Mouse (Mus musculus) cerebellum, adult 11 months (tissue): ENCODE measurements at regions not wholly inside any gene's neighbourhood (a gene's known extent, or its start where the extent isn't known, plus 50 kb on each side); places are given as distances from the start of the nearest gene placed in this dataset.

Experiments
- DNase-seq: peaks from one replicate; pipeline ENCODE4 v3.0.0; 2022

- peak; percentile 52 for DNase-seq
Observed at GRCm38 (mm10) chr16:49278478-49278877, 221.2 kb downstream of the Myh15 start.

- no peak for DNase-seq
Observed at GRCm38 (mm10) chr16:49288096-49288714, 230.9 kb downstream of the Myh15 start.

DNA sequence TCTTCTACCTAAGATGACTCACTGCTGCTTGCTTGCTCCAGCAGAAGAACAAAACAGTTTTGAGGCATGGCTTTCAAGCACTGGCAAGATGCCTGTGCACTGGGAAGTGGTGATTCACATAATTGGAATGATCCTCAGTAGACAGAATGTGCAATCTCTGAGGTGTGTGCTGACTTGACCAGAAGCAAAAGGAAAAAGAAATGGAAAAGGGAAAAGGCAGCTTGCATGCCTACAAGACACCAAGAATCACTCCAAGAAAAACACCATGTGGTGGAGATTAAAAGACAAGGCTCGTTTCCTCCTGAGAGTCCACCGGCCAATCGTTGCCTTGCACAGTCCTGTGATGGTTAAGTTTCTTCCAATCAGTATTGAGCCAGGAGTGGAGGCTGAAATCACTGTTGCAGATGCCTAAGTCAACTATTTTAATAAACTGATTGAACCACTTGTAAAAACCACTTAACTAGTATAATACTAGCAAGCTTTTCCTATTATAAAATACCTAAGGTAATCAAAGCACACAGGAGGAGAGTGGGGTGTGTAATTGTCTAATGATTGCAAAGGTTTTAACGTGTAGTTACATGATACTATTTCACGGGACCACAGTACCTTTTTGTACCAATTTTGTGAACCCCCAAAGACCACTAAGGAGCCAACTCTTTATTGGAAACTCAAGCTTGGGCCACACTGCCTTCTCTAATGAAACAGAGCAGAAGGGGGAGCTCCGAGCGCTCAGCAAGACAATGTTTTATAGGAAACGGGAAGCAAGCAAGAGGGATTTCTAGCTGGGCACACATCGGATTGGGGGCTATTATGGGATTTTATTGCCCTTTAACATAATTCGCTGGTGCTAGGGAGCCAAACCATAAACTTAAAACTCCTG, 232.2 kb downstream of the Myh15 start:
- peak; percentile 22 for DNase-seq

DNA sequence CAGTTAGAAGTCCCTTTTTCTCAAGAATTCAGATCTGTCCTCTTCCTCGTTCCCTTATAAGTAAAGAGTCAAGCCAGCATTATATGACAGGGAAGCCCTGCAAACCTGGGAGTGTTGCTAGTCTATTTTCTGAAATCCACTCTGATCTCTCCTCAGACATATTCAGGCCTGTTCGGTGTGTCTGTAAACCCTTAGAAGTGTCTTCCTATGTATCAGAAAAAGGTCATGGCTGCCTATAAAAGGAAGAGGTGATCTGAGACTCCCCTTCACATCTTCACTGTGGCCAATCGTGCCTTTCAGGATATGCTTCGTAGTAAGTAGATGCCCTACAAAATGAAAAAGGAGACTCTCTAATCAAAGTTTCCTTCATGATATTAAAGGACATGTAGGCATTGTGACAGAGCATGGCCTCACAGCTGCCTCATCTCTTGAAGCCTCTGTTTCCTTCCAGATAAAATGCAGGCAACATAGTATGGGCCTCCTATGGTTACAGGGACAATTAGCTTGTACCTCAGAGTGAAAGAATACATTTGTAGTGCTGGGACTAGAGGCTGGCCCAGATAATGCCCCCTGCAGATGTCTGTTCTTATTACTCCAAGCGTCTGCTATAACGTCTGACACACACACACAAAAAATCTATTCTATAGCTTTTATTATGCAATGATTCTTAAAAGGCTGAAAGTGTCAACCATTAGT, 246.5 kb downstream of the Myh15 start:
- DNase-seq, result no peak

DNA sequence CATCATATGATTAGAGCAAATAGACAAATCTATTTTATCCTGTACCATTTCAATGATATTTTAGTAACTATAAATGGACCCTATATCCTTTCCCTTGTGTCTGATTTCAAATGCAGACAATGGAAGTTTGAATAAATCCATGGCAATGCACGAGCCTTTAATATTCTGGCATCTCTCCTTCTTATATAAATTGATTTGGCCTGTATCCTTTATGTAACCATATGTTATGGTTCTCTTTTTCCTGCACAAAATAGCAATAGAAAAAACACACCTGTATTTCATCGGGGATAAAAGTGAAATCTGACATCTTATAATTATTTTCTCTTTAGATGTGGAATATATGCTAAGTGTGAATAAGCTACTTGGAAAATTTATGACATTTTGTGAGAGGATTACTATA, 247.1 kb downstream of the Myh15 start:
- DNase-seq, result no peak

DNA sequence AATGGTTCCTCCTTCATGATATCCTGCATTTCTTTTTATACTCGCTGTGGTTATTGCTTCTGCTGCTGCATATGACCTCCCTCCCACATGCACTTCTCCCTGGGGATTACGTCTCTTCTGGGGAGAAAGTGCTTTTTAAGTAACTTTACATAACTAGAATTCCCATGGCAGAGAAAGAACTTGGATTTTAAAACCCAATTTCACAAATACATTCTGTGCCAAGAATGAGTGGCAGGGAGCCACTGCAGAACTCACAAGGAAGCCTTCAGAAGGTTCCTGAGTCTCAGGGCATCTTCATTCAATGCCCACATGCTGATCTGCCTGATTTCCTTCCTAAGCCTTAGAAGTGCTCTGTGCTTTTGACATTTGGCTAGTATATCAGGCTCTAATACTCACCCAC, 259.8 kb downstream of the Myh15 start:
- DNase-seq, result no peak

GRCm38 (mm10) chr16:49319047-49319678, 261.9 kb downstream of the Myh15 start:
- DNase-seq, result no peak

GRCm38 (mm10) chr16:49319774-49320173, 262.5 kb downstream of the Myh15 start:
- DNase-seq, result no peak

- no peak for DNase-seq
Observed at GRCm38 (mm10) chr16:49321951-49322350, 264.7 kb downstream of the Myh15 start.

DNA sequence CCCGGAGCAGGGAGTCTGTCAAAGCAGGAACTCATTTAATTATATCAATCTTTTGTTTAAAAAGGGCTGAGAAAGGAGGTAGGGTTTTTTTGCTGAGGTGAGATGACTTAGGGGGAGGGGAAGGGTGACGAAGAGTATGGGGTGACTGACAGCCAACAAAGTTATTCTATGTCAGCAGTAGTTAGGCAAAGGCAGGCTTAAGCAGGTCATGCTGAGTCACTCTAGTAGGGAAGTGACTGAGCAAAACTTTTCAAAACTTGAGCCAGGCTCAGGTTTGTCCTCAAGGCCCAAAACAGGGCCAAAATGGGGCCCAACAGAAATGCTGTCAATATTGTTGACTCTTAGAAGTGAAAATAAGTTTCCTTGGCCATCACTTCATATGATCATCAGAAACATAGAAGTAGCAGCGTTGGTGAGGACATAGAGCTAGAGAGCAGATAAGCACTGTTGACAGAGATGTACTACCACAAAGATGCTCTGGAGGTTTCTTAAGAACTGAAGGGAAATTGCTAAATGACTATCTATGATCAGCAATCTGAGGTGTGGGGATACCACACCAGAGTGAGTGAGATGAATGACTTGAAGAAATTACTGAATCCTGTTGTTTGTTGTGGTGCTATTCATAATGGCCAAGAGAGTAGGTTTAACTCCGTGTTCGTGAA, 273.6 kb downstream of the Myh15 start:
- no peak for DNase-seq

- DNase-seq, result no peak
Observed at GRCm38 (mm10) chr16:49332107-49332722, 274.9 kb downstream of the Myh15 start.

DNA sequence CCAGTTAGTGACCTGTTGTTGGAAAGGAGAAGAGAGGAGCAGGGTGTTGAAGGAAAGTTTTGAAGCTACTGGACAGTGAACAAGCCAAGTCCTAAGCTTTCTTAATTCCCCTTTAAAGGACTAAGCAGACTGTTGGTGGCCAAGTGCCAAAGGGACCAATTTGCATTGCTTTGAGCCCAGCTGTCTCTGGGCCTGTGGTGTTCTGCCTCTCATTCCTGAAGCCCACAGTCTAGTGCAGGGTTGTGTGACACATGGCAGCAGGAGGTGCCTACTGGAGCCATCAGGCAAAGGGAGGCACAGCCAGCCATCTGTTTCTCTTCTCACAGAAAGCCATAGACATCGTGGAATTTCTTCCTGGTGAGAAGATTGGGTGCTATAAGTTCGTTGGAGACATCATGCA, 278.6 kb downstream of the Myh15 start:
- DNase-seq, result peak; percentile 2

GRCm38 (mm10) chr16:49337948-49338347, 280.7 kb downstream of the Myh15 start:
- no peak for DNase-seq

GRCm38 (mm10) chr16:49358404-49358803, 301.1 kb downstream of the Myh15 start:
- DNase-seq, result no peak

DNA sequence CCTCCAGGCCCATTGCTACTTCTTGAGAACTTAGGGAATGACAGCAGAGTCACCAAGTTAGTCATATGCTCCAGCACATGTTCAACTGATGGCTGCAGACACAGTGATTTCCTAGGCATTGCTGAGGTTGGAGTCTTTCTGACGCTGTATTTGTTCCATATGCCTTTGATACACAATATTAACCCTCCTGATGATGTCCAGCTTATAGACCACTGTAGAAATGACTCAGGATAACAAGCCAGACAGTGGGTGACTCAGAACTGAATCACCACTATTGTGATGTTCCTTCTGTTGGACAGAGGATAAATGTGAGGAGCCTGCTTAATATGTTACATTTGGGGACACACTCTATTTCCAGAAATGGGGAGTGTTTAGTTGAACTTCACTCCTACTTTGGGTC, 304.4 kb downstream of the Myh15 start:
- no peak for DNase-seq

GRCm38 (mm10) chr16:49369450-49369849, 312.2 kb downstream of the Myh15 start:
- DNase-seq, result no peak

DNA sequence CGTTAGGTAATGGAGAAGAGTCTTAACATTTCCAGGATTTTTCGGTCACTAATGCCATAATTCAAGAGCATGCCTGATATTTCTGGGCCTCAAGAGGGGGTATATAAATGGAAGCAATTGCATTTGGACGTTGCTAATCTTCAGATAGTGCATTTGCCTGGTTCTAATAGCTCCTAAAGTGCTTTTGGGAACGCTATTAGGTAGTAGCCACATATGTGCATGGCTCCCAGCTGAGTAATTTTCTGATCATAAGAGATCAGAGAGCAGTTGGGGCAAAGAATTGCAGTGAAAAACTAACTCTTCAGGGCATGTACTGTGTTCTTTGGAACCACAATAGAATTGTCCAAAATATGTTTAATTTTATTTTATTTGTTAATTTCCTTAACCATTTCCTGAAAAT, 317.8 kb downstream of the Myh15 start:
- no peak for DNase-seq

DNA sequence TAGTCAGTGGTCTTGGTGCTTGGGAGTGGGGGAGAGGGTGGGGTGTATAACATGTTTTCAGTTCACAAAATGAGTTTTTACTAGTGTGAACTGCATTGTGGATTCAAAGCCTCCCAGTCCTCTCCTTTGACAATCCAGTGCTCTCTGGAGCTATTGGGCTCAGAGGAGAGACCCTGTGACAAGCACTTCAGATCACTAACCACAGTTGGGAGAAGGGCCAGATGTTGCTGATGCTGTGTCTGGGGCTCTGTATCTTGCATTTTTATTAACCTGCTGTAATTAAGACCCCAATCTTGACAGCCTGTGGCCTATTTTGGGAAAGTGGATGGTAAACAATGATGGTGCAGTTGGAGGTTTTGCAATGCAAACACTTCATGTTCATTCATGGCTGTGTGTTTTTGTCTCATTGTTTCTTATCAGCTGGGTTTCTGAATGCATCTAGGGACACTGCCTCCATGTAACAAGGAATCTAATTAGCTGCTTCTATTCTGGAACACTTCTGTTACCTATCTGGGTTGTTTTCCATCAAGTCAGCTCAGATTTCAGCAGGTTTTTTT, 320.0 kb upstream of the Ift57 start:
- no peak for DNase-seq

DNA sequence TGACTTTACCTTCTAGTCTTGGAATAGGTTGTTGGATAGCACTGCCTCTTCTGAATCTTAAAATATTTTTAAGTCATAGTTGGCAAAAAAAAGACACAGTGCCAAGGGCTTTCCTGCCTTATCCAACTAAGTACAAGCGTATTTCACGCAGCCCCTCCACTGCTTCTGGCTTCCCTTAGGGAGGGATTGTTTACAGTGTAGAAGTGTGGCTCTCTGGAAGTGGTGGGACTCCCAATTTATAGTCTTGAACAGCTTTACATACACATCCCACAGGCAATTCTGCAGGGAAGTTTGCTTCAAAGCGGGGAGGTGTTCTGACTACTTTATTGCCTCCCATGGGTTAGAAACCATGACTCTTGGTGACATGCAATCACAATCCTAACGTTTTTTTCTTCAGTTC, 310.9 kb upstream of the Ift57 start:
- DNase-seq, result no peak

DNA sequence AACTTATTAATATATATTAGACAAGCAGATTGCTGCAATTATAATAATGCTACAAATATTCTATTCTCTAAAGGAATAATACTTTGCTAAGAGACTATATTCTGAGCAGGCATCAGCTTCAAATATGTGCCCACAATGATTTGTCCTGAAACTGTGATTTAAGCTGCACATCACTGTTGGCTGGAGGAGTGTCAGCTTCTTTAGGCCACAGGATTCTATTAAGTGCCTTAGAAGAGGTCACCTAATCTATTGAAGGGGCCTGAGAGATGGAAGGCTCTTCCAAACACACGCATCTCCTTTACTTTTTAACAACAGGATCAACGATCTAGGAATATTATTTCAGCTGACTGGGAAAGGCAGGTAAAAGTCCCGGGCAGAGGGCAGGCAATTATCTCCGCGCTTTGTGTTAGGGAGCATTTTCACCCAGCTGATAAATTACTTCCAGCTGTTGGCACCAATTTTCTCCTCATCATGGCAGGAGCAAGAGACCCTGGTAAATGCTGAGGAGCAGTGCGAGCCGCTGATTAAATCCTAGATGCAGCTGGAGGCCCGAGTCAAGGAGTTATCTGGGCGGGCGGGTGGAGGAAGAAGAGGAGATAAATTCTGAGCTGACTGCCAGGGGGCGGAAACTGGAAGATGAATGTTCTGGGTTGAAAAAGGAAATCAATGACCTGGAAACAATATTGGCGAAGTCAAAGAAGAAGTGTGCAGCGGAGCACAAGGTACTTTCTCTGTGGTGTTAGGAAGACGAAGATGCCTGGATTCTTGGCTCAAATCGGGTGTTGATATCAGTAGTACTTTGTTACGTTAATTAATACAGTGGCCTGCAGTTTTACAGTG, 290.9 kb upstream of the Ift57 start:
- no peak for DNase-seq

- DNase-seq, result no peak
Observed at GRCm38 (mm10) chr16:49409235-49409634, 289.8 kb upstream of the Ift57 start.
